Mouse (Mus musculus) liver, embryonic 14.5 days (tissue): Measurements from ENCODE around the gene Calhm1.

Experiments
- CTCF ChIP-seq: IDR thresholded peaks from 2 replicates; pipeline ENCODE4 v1.5.1; 2016; ENCODE audit warnings: antibody characterized with exemption, low read depth, control low read depth
- EP300 ChIP-seq: IDR thresholded peaks from 2 replicates; pipeline ENCODE4 v1.6.1; 2016; ENCODE audit warnings: antibody characterized with exemption, low read depth

GRCm38 (mm10) chr19:47136170-47136569 lies 7.9 kb downstream of the Calhm1 start:
- TF ChIP-seq CTCF (no peak), EP300 (no peak)
